ENCODE assay signal across 31 mouse cellular contexts in genomic region chr1:31138387-31138786, GRCm38 (mm10). TPM values are rescaled to one million over a fixed set of nuclear protein-coding genes. Genes with fewer than 3 reads are reported as not detected.
DNase-seq lines count a peak whose midpoint lies in the region; ATAC-seq and TF ChIP-seq lines count a peak whose summit lies in the region.
"Had no signal": no experiment of that assay in that cellular context is flagged by ENCODE, and none has a peak within 500 bp of the region (broad histone marks: within the 10 kb centered on the region; RNA-seq: fewer than 3 reads in every experiment).

No protein-coding gene starts in this region.

- intact Hi-C loops in left cerebral cortex, adult 2 months (cut with DNase I), result no loop called here

- H3K4me2 ChIP-seq in intestine, embryonic 14.5 days (ENCODE audit: low read length), result no peak overlapping the region
- no peak overlapping the region for H3K4me2 ChIP-seq in intestine, embryonic 15.5 days (replicated peaks)
- H3K4me2 ChIP-seq in intestine, postnatal 0 days (replicated peaks; ENCODE audit: low read depth), result no peak overlapping the region
- H3K4me2 ChIP-seq: embryonic facial prominence, embryonic 13.5 days; embryonic facial prominence, embryonic 15.5 days; forebrain, embryonic 13.5 days; forebrain, embryonic 15.5 days had no signal

- TF ChIP-seq CTCF in intestine, postnatal 0 days (IDR thresholded peaks at IDR 0.05; ENCODE audit: low read depth), result no peak
- no peak for TF ChIP-seq CTCF in small intestine, adult 2 months (IDR thresholded peaks at IDR 0.05; ENCODE audit: extremely low read depth, insufficient read length, insufficient replicate concordance, low read depth, low read length)
- TF ChIP-seq CTCF in left cerebral cortex, adult 2 months (IDR thresholded peaks at IDR 0.05), result no peak

- WGBS in intestine, embryonic 14.5 days, result 64% methylated on average over 3 of the region's 3 CpGs
- 51% methylated on average over 3 of the region's 3 CpGs for WGBS in intestine, embryonic 15.5 days
- WGBS in intestine, postnatal 0 days, result 40% methylated on average over 3 of the region's 3 CpGs
- 22% methylated on average over 3 of the region's 3 CpGs for WGBS in small intestine, adult 2 months
- WGBS in embryonic facial prominence, embryonic 10.5 days, result 88% methylated on average over 3 of the region's 3 CpGs

- TF ChIP-seq POLR2A in small intestine, adult 2 months (IDR thresholded peaks at IDR 0.05; ENCODE audit: low read depth, low read length), result no peak

- H3K4me1 ChIP-seq in intestine, embryonic 14.5 days (replicated peaks; ENCODE audit: control insufficient read depth, insufficient read depth, low read length), result peaks cover 8% of the 10 kb centered on the region; the same call in 1 of the 2 replicates
- H3K4me1 ChIP-seq in intestine, embryonic 15.5 days (replicated peaks), result 0 out of 2 replicates have a peak, but pooled peaks cover 5% of the 10 kb centered on the region
- peaks cover 3% of the 10 kb centered on the region; the same call in 1 of the 2 replicates for H3K4me1 ChIP-seq in intestine, postnatal 0 days (replicated peaks; ENCODE audit: control insufficient read depth, insufficient read depth, low read length)
- peaks cover 3% of the 10 kb centered on the region; the same call in 1 of the 2 replicates for H3K4me1 ChIP-seq in small intestine, adult 2 months (ENCODE audit: control insufficient read depth, insufficient read depth, insufficient read length, low read length)
- no peaks in the 10 kb centered on the region for H3K4me1 ChIP-seq in embryonic facial prominence, embryonic 10.5 days
- H3K4me1 ChIP-seq: forebrain, embryonic 13.5 days; forebrain, embryonic 15.5 days had no signal

- H3K27me3 ChIP-seq in intestine, embryonic 14.5 days (replicated peaks; ENCODE audit: control insufficient read depth, insufficient read depth, low read length), result no peaks in the 10 kb centered on the region
- H3K27me3 ChIP-seq in intestine, embryonic 15.5 days (replicated peaks), result no peaks in the 10 kb centered on the region
- no peaks in the 10 kb centered on the region for H3K27me3 ChIP-seq in intestine, postnatal 0 days (replicated peaks; ENCODE audit: control insufficient read depth, insufficient read depth, low read length)
- no peaks in the 10 kb centered on the region for H3K27me3 ChIP-seq in small intestine, adult 2 months (ENCODE audit: control insufficient read depth, insufficient read depth, low read length)
- H3K27me3 ChIP-seq in embryonic facial prominence, embryonic 10.5 days (replicated peaks; ENCODE audit: low read depth, poor library complexity, severe bottlenecking), result no peaks in the 10 kb centered on the region
- H3K27me3 ChIP-seq: CH12.LX; embryonic facial prominence, embryonic 13.5 days; embryonic facial prominence, embryonic 15.5 days; forebrain, embryonic 13.5 days; forebrain, embryonic 15.5 days; Patski had no signal

- ATAC-seq in intestine, embryonic 14.5 days (replicated peaks; ENCODE audit: low FRiP score, low TSS enrichment, low read depth), result 0 out of 2 replicates have a peak, but pooled peaks have one; percentile 71
- peak; percentile 90 for ATAC-seq in intestine, embryonic 15.5 days
- ATAC-seq in intestine, postnatal 0 days, result peak; percentile 93
- no peak for ATAC-seq in erythroid progenitor cell, adult 5-6 weeks (replicated peaks; ENCODE audit: low FRiP score, poor library complexity, severe bottlenecking)
- ATAC-seq in megakaryocyte progenitor cell, adult 5-6 weeks (replicated peaks; ENCODE audit: poor library complexity), result no peak
- ATAC-seq: activated CD4-positive, CD25-positive, alpha-beta regulatory T cell, adult 4 months; CD4-positive, CD25-positive, alpha-beta regulatory T cell, adult 4 months; forebrain, embryonic 13.5 days; forebrain, embryonic 15.5 days; forebrain, postnatal 0 days; Patski had no signal

- no peak overlapping the region for H3K4me3 ChIP-seq in intestine, embryonic 14.5 days (ENCODE audit: low read depth, low read length)
- H3K4me3 ChIP-seq in intestine, embryonic 15.5 days (replicated peaks), result no peak overlapping the region
- no peak overlapping the region for H3K4me3 ChIP-seq in intestine, postnatal 0 days (ENCODE audit: low read depth, low read length)
- H3K4me3 ChIP-seq in small intestine, adult 2 months (ENCODE audit: low read depth, low read length), result no peak overlapping the region
- no peak overlapping the region for H3K4me3 ChIP-seq in embryonic facial prominence, embryonic 10.5 days
- no peak overlapping the region for H3K4me3 ChIP-seq in left cerebral cortex, adult 2 months
- H3K4me3 ChIP-seq: embryonic facial prominence, embryonic 13.5 days; embryonic facial prominence, embryonic 15.5 days; erythroblast, embryonic 14.5 days; forebrain, embryonic 13.5 days; forebrain, embryonic 15.5 days had no signal

- DNase-seq in intestine, embryonic 14.5 days (ENCODE audit: low spot score), result no peak
- DNase-seq in embryonic facial prominence, embryonic 10.5 days (ENCODE audit: low spot score), result no peak
- DNase-seq in left cerebral cortex, adult 2 months (ENCODE audit: extremely low spot score in 1 of 2, low spot score in 2 of 2), result no peak
- DNase-seq: adrenal gland, adult 8-10 months; adrenal gland, postnatal 14 days; adrenal gland, postnatal 36 days; cerebellum, adult 11-12 months; cerebellum, adult 2 months; cerebellum, adult 9-10 months; cerebellum, postnatal 10 days; cerebellum, postnatal 25 days; forebrain, postnatal 0 days had no signal

- H3K9ac ChIP-seq in intestine, embryonic 14.5 days (ENCODE audit: low read length), result no peak overlapping the region
- H3K9ac ChIP-seq in intestine, embryonic 15.5 days, result no peak overlapping the region
- no peak overlapping the region for H3K9ac ChIP-seq in intestine, postnatal 0 days (ENCODE audit: low read depth, low read length)
- H3K9ac ChIP-seq: embryonic facial prominence, embryonic 13.5 days; embryonic facial prominence, embryonic 15.5 days; forebrain, embryonic 13.5 days; forebrain, embryonic 15.5 days; forebrain, postnatal 0 days had no signal

- H3K36me3 ChIP-seq in intestine, embryonic 14.5 days (ENCODE audit: control insufficient read depth, insufficient read depth, low read length), result no peaks in the 10 kb centered on the region
- no peaks in the 10 kb centered on the region for H3K36me3 ChIP-seq in intestine, embryonic 15.5 days
- no peaks in the 10 kb centered on the region for H3K36me3 ChIP-seq in intestine, postnatal 0 days (ENCODE audit: control insufficient read depth, insufficient read depth)
- no peaks in the 10 kb centered on the region for H3K36me3 ChIP-seq in small intestine, adult 2 months (ENCODE audit: control insufficient read depth, insufficient read depth, low read length)
- no peaks in the 10 kb centered on the region for H3K36me3 ChIP-seq in embryonic facial prominence, embryonic 10.5 days (replicated peaks)
- H3K36me3 ChIP-seq: embryonic facial prominence, embryonic 13.5 days; embryonic facial prominence, embryonic 15.5 days; forebrain, embryonic 15.5 days; G1E had no signal

- no peaks in the 10 kb centered on the region for H3K9me3 ChIP-seq in intestine, embryonic 14.5 days (ENCODE audit: control insufficient read depth, low read length)
- no peaks in the 10 kb centered on the region for H3K9me3 ChIP-seq in intestine, embryonic 15.5 days
- H3K9me3 ChIP-seq in intestine, postnatal 0 days (ENCODE audit: control insufficient read depth), result no peaks in the 10 kb centered on the region
- H3K9me3 ChIP-seq in embryonic facial prominence, embryonic 10.5 days, result no peaks in the 10 kb centered on the region
- H3K9me3 ChIP-seq: embryonic facial prominence, embryonic 13.5 days; embryonic facial prominence, embryonic 15.5 days; forebrain, embryonic 13.5 days; forebrain, embryonic 15.5 days; G1E had no signal

- no peak overlapping the region for H3K27ac ChIP-seq in intestine, embryonic 14.5 days (ENCODE audit: low read depth)
- no peak overlapping the region for H3K27ac ChIP-seq in intestine, embryonic 15.5 days
- no peak overlapping the region for H3K27ac ChIP-seq in intestine, postnatal 0 days (ENCODE audit: low read depth, low read length)
- 0 out of 2 replicates have a peak overlapping the region, but pooled peaks have one; percentile 1 for H3K27ac ChIP-seq in small intestine, adult 2 months (ENCODE audit: insufficient read depth, low read depth, low read length)
- H3K27ac ChIP-seq in embryonic facial prominence, embryonic 10.5 days (replicated peaks), result no peak overlapping the region
- no peak overlapping the region for H3K27ac ChIP-seq in left cerebral cortex, adult 2 months
- H3K27ac ChIP-seq: embryonic facial prominence, embryonic 13.5 days; embryonic facial prominence, embryonic 15.5 days; forebrain, embryonic 13.5 days; forebrain, embryonic 15.5 days had no signal

RNA-seq across cellular contexts. Expression of gene Lgsn, which starts 37.8 kb away (rescaled TPM):
- polyA plus RNA-seq in intestine, embryonic 14.5 days (2014; fragmentation: Nextera tagmentation; extraction: Ambion mirVana), result not detected in 2 replicates
- polyA plus RNA-seq in intestine, embryonic 15.5 days (2015; fragmentation: Nextera tagmentation; extraction: Ambion mirVana), result not detected in 2 replicates
- polyA plus RNA-seq in intestine, postnatal 0 days (2015; fragmentation: Nextera tagmentation; extraction: Ambion mirVana), result not detected in 2 replicates
- polyA plus RNA-seq in small intestine, adult 2 months (2012; rRNA removed), result not detected in 2 replicates
- total RNA-seq in erythroid progenitor cell, adult 5-6 weeks (2015; ENCODE audit: low replicate concordance), result not detected in 2 replicates
- total RNA-seq in erythroid progenitor cell, adult 5-6 weeks (2017; ENCODE audit: low replicate concordance), result not detected in 2 replicates
- not detected in 2 replicates for polyA plus RNA-seq in embryonic facial prominence, embryonic 10.5 days (2016; fragmentation: Nextera tagmentation; extraction: Ambion mirVana)
- total RNA-seq in left cerebral cortex, adult 2 months (2021), result not detected
- total RNA-seq in megakaryocyte progenitor cell, adult 5-6 weeks (2015), result not detected in 2 replicates
- not detected in 2 replicates for total RNA-seq in megakaryocyte progenitor cell, adult 5-6 weeks (2017)
- total RNA-seq: adrenal gland, adult 18-20 months; adrenal gland, adult 8-10 months; adrenal gland, postnatal 14 days; adrenal gland, postnatal 36 days; forebrain, postnatal 0 days; G1E had no signal
- polyA plus RNA-seq: activated CD4-positive, CD25-positive, alpha-beta regulatory T cell, adult 4 months; CD4-positive, CD25-positive, alpha-beta regulatory T cell, adult 4 months; cortical plate, adult 2 months; embryonic facial prominence, embryonic 11.5 days; embryonic facial prominence, embryonic 13.5 days; embryonic facial prominence, embryonic 15.5 days; erythroblast, embryonic 14.5 days; forebrain, embryonic 11.5 days; forebrain, embryonic 13.5 days; forebrain, embryonic 15.5 days; G1E; Patski had no signal

Comparison
In these comparisons a context has a peak if more than half of its experiments do, and no peak if none do; other contexts are left out.
1. ATAC-seq: peak in intestine, embryonic 14.5 days (single experiment), intestine, embryonic 15.5 days (single experiment) and intestine, postnatal 0 days (single experiment); none in erythroid progenitor cell, adult 5-6 weeks (single experiment) and megakaryocyte progenitor cell, adult 5-6 weeks (single experiment).